Mouse (Mus musculus) liver, embryonic 14.5 days (tissue): ENCODE measurements around the gene Klhl6.

Source experiments
- CTCF ChIP-seq: IDR thresholded peaks from 2 replicates; pipeline ENCODE4 v1.5.1; 2016; ENCODE audit warnings: antibody characterized with exemption, low read depth, control low read depth
- EP300 ChIP-seq: IDR thresholded peaks from 2 replicates; pipeline ENCODE4 v1.6.1; 2016; ENCODE audit warnings: antibody characterized with exemption, low read depth

GRCm38 (mm10) chr16:19975432-19975831, 7.4 kb downstream of the Klhl6 start:
- TF ChIP-seq CTCF (no peak), EP300 (no peak)
